Mouse (Mus musculus) heart, embryonic 14.5 days (tissue): ENCODE measurements around the gene Nin. TPM values are rescaled to one million over a fixed set of nuclear protein-coding genes. Genes with fewer than 3 reads are reported as not detected.
A peak's percentile ranks its signal among the peaks of the same experiment; 100 is the strongest.

ENCODE experiments used
- ATAC-seq: fragments of 200-750 bp; cut with Nextera tagmentation; 2 replicates; pipeline ENCODE4 v1.8.0; 2017; ENCODE audit warnings: low read depth, moderate TSS enrichment; ENCODE audit not compliant: insufficient number of reproducible peaks, insufficient read depth, low FRiP score
- H3K27ac ChIP-seq, 2 experiments: fragments of 200-500 bp in 1 of 2; fragments of 300-500 bp in 1 of 2; sonication (generic) in 1 of 2; replicated peaks in 1 of 2; 2 replicates each; pipeline ENCODE4 v1.5.1; 2012 to 2014; ENCODE audit warnings: low read depth in 2 of 2, low read length in 2 of 2, control low read depth in 1 of 2, mild to moderate bottlenecking in 1 of 2, mixed read lengths in 1 of 2; ENCODE audit not compliant: control insufficient read depth in 1 of 2, insufficient read depth in 1 of 2
- H3K27me3 ChIP-seq: fragments of 300-500 bp; sonication (generic); 2 replicates; pipeline ENCODE4 v1.6.1; 2014; ENCODE audit warnings: mild to moderate bottlenecking, low read length, control low read depth; ENCODE audit not compliant: control insufficient read depth, insufficient read depth
- H3K36me3 ChIP-seq: fragments of 300-500 bp; sonication (generic); 2 replicates; pipeline ENCODE4 v1.6.1; 2014; ENCODE audit warnings: mild to moderate bottlenecking, control low read depth, low read length, mixed read lengths; ENCODE audit not compliant: control insufficient read depth, insufficient read depth
- H3K4me1 ChIP-seq, 2 experiments: fragments of 200-500 bp in 1 of 2; fragments of 300-500 bp in 1 of 2; sonication (generic) in 1 of 2; 2 replicates each; pipeline ENCODE4 v1.6.1; 2012 to 2014; ENCODE audit warnings: low read length in 2 of 2, control low read depth in 1 of 2, mixed read lengths in 1 of 2; ENCODE audit not compliant: control insufficient read depth in 2 of 2, insufficient read depth in 2 of 2
- H3K4me2 ChIP-seq: fragments of 300-500 bp; sonication (generic); 2 replicates; pipeline ENCODE4 v1.6.1; 2014; ENCODE audit warnings: mild to moderate bottlenecking, low read length
- H3K4me3 ChIP-seq, 2 experiments: fragments of 200-500 bp in 1 of 2; fragments of 300-500 bp in 1 of 2; sonication (generic) in 1 of 2; 2 replicates each; pipeline ENCODE4 v1.5.1; 2012 to 2014; ENCODE audit warnings: low read length in 2 of 2, mild to moderate bottlenecking in 2 of 2, control low read depth in 1 of 2, low read depth in 1 of 2, moderate library complexity in 1 of 2; ENCODE audit not compliant: control insufficient read depth in 1 of 2, insufficient read depth in 1 of 2
- H3K9ac ChIP-seq: fragments of 300-500 bp; sonication (generic); 2 replicates; pipeline ENCODE4 v1.6.1; 2014; ENCODE audit warnings: mild to moderate bottlenecking, low read length
- H3K9me3 ChIP-seq: fragments of 300-500 bp; sonication (generic); 2 replicates; pipeline ENCODE4 v1.6.1; 2016; ENCODE audit warnings: low read length, control low read depth; ENCODE audit not compliant: control insufficient read depth
- WGBS: fragments of 180-500 bp; shearing (Covaris S2); extraction: QIAGEN DNeasy Blood & Tissue Kit; methylation state at CpG from one replicate; pipeline ENCODE4 v1.1.7; 2014; 5-methylcytosine and 5-hydroxymethylcytosine counted together
- polyA plus RNA-seq: library from polyadenylated mRNA; unstranded; fragments of >200 nt; fragmentation: Nextera tagmentation; extraction: Ambion mirVana; gene quantifications from 2 replicates; pipeline ENCODE4 v1.2.1, GENCODE M21; 2014

Gene Nin
- polyA plus RNA-seq, 1 experiment from 2014 or later: 10.8 TPM

DNA sequence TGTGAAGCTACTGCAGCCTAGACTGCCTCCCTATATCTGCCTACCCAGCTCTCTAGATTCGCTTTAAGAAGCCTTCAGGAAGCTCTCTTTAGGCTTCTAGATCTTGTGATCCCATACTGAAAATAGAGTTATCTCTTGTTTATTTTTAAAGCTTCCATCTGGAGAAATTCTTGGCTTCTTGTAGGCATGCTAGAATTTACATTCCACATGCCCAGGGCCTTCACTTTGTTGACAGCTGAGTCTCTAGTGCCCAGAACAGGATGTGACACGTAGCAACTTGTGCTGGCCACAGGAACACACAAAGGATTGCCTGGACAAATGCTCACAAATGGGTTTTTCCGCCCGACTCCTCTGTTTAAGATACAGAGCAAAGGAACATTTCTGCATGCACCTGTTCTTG is 97.6 kb downstream of the Nin start:
- H3K4me3 ChIP-seq: no peak overlapping the region
- no peaks in the 10 kb centered on the region for H3K27me3 ChIP-seq
- H3K36me3 ChIP-seq: peaks cover 52% of the 10 kb centered on the region
- no peak overlapping the region for H3K4me2 ChIP-seq
- ATAC-seq: no peak
- H3K4me1 ChIP-seq: peaks cover 5 to 10% of the 10 kb centered on the region in 2 experiments
- H3K9me3 ChIP-seq: peaks cover 3% of the 10 kb centered on the region; the same call in 1 of the 2 replicates
- no peak overlapping the region for H3K9ac ChIP-seq
- 29% methylated on average over 4 of the region's 4 CpGs for WGBS
- peak overlapping the region; percentile 20 to 25; a peak in 2 of 4 replicates for H3K27ac ChIP-seq

DNA sequence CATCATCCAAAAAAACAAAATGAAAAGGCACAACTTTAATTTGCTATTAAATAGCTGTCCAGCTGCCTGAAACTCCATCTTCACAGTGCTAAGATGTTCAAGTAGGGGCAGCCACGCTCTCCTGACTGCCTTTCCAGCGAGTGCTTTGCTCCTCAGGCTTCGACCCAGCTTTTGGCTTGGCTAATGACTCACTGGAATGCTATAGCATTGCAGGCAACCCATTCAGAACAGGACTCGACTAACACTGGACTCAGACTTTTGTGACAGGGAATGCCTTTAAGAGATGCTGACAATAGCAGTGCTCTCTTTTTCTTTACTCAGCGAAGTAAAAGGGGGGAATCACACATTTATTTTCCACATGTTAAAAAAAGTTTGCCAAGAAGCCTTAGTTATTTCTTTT is 101.8 kb downstream of the Nin start:
- Histone ChIP-seq H3K4me3 (no peak overlapping the region), H3K9me3 (peaks cover 6% of the 10 kb centered on the region; the same call in 1 of the 2 replicates), H3K4me2 (no peak overlapping the region), H3K27me3 (no peaks in the 10 kb centered on the region), H3K27ac (no peak overlapping the region), H3K9ac (no peak overlapping the region), H3K4me1 (peaks cover 5 to 10% of the 10 kb centered on the region in 2 experiments), H3K36me3 (peaks cover 29% of the 10 kb centered on the region)
- no peak for ATAC-seq
- WGBS: 76% methylated on average over 5 of the region's 5 CpGs

DNA sequence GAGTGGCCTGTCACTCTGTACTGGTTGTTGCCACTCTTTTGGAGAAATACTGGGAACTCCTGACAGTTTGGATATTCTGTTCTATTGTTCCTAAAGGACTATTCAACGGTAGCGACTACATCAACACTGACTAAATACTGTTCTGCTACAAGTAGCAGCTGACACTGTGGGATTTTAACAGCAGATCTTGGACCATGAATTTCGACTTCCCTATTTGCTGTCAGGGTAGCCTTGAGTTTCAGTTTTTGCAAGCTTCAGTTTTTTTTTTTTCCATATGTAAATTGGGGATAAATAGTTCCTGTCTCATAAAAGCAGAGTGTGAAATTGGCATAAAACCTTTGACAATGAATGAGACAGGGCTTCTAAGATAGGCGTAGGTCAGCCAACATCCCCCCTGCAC is 103.2 kb downstream of the Nin start:
- no peak overlapping the region for H3K4me3 ChIP-seq
- 87% methylated on average over 4 of the region's 4 CpGs for WGBS

DNA sequence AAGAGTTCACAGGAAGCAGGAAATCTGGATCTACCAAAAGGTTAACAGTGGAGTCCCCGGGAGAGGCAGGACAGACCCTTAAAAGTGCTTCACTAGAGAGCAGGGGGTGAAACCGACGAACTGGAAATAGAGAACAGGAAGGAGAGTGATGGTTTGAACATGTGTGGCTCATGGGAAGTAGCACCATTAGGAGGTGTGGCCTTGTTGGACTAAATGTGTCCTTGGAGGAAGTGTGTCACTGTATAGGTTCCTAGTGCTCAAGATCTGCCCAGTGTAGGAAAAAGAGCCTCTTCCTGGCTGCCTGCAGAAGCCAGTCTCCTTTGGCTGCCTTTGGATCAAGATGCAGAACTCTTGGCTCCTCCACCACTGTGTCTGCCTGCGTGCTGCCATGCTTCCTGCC is 108.4 kb downstream of the Nin start:
- WGBS: 77% methylated on average over 4 of the region's 4 CpGs
- no peaks in the 10 kb centered on the region for H3K9me3 ChIP-seq
- H3K36me3 ChIP-seq: no peaks in the 10 kb centered on the region
- no peak for ATAC-seq
- no peak overlapping the region for H3K9ac ChIP-seq
- no peaks in the 10 kb centered on the region for H3K4me1 ChIP-seq
- no peak overlapping the region for H3K4me3 ChIP-seq
- no peak overlapping the region for H3K27ac ChIP-seq
- no peaks in the 10 kb centered on the region for H3K27me3 ChIP-seq
- no peak overlapping the region for H3K4me2 ChIP-seq

More for the DNA sequence above, 103.2 kb downstream of the Nin start:
- Histone ChIP-seq H3K4me1 (no peaks in the 10 kb centered on the region), H3K36me3 (peaks cover 29% of the 10 kb centered on the region), H3K4me2 (no peak overlapping the region), H3K9ac (no peak overlapping the region), H3K9me3 (peaks cover 6% of the 10 kb centered on the region; the same call in 1 of the 2 replicates), H3K27ac (no peak overlapping the region), H3K27me3 (no peaks in the 10 kb centered on the region)
- ATAC-seq: no peak

DNA sequence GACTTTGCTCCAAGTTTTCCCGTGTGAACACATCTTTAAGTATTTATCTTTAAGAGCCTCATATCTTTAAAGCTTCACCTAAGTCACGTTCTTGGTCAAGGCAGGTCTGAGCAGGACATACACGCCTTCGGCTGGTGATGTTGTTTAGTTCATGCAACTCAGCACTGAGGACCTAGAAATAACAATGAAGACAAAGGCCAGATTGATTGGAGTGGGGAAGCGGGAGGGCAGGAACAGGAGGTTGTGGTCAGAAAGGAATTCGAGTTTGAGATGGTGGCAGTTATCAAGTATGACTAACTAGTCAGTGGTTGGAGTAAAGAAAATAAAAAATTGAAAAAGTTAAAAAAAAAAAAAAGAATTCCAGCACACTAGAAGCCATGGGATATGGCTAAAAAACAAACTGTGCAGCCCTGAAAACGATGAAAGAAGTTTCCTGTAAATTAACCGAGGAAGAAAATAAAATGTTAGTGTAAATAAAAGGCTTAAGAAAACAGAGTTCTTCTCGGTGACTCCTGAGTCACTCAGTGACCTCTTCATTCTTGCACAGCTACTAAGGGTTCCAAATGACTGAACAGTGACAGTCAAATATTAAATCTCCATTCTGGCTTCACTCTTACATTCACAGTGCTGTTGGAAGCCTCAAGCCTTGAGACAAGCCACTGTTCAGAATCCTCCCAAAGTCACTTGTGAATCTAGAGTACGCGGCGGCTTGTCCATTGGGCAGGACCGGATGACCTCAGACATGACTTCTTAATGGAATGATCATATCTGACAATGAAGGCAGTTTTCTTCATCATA is 115.1 kb downstream of the Nin start:
- Histone ChIP-seq H3K4me1 (no peaks in the 10 kb centered on the region), H3K27me3 (no peaks in the 10 kb centered on the region), H3K27ac (no peak overlapping the region), H3K36me3 (no peaks in the 10 kb centered on the region), H3K9me3 (no peaks in the 10 kb centered on the region), H3K4me2 (no peak overlapping the region), H3K4me3 (no peak overlapping the region), H3K9ac (no peak overlapping the region)
- 73% methylated on average over 13 of the region's 13 CpGs for WGBS
- ATAC-seq: no peak

DNA sequence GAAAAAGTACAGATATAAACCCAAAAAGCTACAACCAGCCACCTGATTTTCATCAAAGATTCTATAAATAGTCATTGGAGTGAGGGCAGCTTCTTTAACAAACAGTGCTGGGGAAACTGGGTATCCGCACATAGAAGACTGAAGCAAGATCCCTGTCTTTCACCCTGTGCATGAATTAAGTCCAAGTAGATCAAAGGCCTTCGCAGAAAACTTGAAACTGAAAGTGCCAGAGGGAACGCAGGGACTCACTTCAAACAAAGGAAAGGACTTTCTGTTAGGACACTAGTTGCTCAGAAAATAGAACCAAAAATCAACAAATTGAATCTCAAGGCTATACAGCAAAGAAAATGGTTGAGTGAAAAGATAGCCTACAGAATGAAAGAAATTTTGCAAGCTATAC is 118.1 kb downstream of the Nin start:
- no peak for ATAC-seq
- Histone ChIP-seq H3K36me3 (no peaks in the 10 kb centered on the region), H3K4me1 (no peaks in the 10 kb centered on the region), H3K27me3 (no peaks in the 10 kb centered on the region), H3K9me3 (no peaks in the 10 kb centered on the region), H3K4me2 (no peak overlapping the region), H3K4me3 (no peak overlapping the region), H3K9ac (no peak overlapping the region), H3K27ac (no peak overlapping the region)
- 75% methylated on average over 3 of the region's 3 CpGs for WGBS

DNA sequence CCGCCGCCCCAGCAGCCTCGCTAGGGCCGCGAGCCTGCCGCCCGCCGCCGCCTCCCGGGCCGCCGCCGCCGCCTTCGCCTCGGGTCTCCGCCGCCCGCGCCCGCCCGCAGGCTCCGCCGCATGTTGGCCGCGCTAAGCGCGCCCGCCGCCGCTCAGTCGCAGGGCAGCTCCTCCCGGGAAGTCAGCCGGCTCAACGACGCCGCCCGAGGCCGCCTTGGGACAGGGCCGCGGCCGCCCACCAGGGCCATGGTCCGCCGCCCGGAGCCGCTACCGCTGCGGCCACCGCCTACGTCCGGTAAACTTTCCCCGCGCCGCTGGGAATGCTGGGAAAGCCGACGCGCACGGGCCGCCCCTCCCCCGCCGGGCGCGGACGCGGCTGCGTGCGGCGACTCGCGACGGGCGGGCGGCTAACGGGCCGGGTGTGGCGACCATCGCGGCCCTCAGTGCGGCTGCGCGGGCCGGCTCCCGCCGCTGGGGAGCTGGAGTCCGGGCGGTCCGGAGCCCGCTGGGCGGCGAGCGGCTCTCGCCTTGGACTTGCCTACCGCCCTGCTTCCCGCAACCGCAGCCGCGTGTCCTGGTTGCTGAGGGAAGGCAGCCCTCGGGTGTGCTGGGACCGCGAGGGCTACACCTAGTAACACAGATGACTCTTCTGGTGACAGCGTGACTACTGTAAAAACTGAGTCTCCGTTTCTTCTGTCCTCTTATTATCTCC is 126.6 kb downstream of the Nin start, which contains the start of gene Sav1:
TSS of gene Sav1 (minus strand) at position 217 of the 712 bp plus-strand sequence.
- peaks cover 0 to 15% of the 10 kb centered on the region in 2 experiments; a peak in 2 of 4 replicates for H3K4me1 ChIP-seq
- peak within 1 kb of the TSS; percentile 77 for H3K4me2 ChIP-seq
- peak within 1 kb of the TSS; percentile 70 to 86 for H3K4me3 ChIP-seq
- H3K27ac ChIP-seq: peak within 1 kb of the TSS; percentile 68 to 96
- ATAC-seq: peak; percentile 91
- H3K27me3 ChIP-seq: no peaks in the 10 kb centered on the region
- no peaks in the 10 kb centered on the region for H3K9me3 ChIP-seq
- WGBS: under 1% methylated on average over 85 of the region's 102 CpGs
- H3K9ac ChIP-seq: peak within 1 kb of the TSS; percentile 98
- peaks cover 26% of the 10 kb centered on the region for H3K36me3 ChIP-seq
